Mouse (Mus musculus) stomach, embryonic 14.5 days (tissue): ENCODE measurements around the gene Twnk. TPM values are rescaled to one million over a fixed set of nuclear protein-coding genes. Genes with fewer than 3 reads are reported as not detected.
A peak's percentile ranks its signal among the peaks of the same experiment; 100 is the strongest.

Source experiments
- ATAC-seq: fragments of 200-750 bp; cut with Nextera tagmentation; 2 replicates; pipeline ENCODE4 v1.8.0; 2017; ENCODE audit warnings: low read depth, moderate TSS enrichment; ENCODE audit not compliant: insufficient number of reproducible peaks, insufficient read depth, low FRiP score
- H3K27ac ChIP-seq: fragments of 300-500 bp; sonication (generic); 2 replicates; pipeline ENCODE4 v1.5.1; 2014; ENCODE audit warnings: mild to moderate bottlenecking, low read length, moderate library complexity, mixed read lengths
- H3K27me3 ChIP-seq: fragments of 300-500 bp; sonication (generic); 2 replicates; pipeline ENCODE4 v1.6.1; 2014; ENCODE audit warnings: low read length, control low read depth, mixed read lengths; ENCODE audit not compliant: control insufficient read depth, insufficient read depth
- H3K36me3 ChIP-seq: fragments of 300-500 bp; sonication (generic); 2 replicates; pipeline ENCODE4 v1.6.1; 2014; ENCODE audit warnings: mild to moderate bottlenecking, control low read depth, low read length, moderate library complexity, mixed read lengths; ENCODE audit not compliant: control insufficient read depth, insufficient read depth
- H3K4me1 ChIP-seq: fragments of 300-500 bp; sonication (generic); 2 replicates; pipeline ENCODE4 v1.6.1; 2014; ENCODE audit warnings: low read length, control low read depth, mixed read lengths; ENCODE audit not compliant: control insufficient read depth, insufficient read depth
- H3K4me2 ChIP-seq: fragments of 300-500 bp; sonication (generic); replicated peaks from 2 replicates; pipeline ENCODE4 v1.6.1; 2014; ENCODE audit warnings: low read depth, low read length, control low read depth
- H3K4me3 ChIP-seq: fragments of 300-500 bp; sonication (generic); 2 replicates; pipeline ENCODE4 v1.5.1; 2014; ENCODE audit warnings: low read depth, low read length, control low read depth
- H3K9ac ChIP-seq: fragments of 300-500 bp; sonication (generic); replicated peaks from 2 replicates; pipeline ENCODE4 v1.6.1; 2014; ENCODE audit warnings: low read depth, mild to moderate bottlenecking, control low read depth, low read length, moderate library complexity, mixed read lengths
- H3K9me3 ChIP-seq: fragments of 300-500 bp; sonication (generic); 2 replicates; pipeline ENCODE4 v1.6.1; 2016; ENCODE audit warnings: low read depth, low read length, control low read depth; ENCODE audit not compliant: control insufficient read depth
- WGBS: fragments of 180-500 bp; shearing (Covaris S2); extraction: QIAGEN DNeasy Blood & Tissue Kit; methylation state at CpG from one replicate; pipeline ENCODE4 v1.1.7; 2014; 5-methylcytosine and 5-hydroxymethylcytosine counted together
- polyA plus RNA-seq: library from polyadenylated mRNA; unstranded; fragments of >200 nt; fragmentation: Nextera tagmentation; extraction: Ambion mirVana; gene quantifications from 2 replicates; pipeline ENCODE4 v1.2.1, GENCODE M21; 2014

Twnk gene
- polyA plus RNA-seq, 1 experiment from 2014 or later = 15.3 TPM

DNA sequence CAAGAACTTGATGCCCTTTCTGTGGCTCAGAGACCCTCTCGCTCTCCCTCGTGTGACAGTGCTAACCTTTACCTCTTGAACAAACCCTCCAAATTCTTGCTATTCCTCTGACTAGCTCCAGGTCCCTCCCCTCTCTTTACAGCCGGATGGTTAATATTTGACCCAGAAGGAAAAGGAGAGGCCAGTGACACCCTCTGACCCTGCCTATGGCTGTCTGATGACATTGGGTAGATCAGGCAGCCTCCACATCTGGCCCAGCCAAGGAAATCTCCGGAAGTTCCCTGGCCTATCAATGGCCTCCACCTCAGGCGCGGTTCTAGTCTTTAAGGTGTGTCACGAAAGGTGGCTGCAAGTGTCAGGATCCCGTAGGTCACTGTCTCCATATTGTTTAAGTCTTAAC is 14.4 kb upstream of the Twnk start:
- H3K27me3 ChIP-seq = no peaks in the 10 kb centered on the region
- no peak for ATAC-seq
- H3K27ac ChIP-seq = no peak overlapping the region
- no peaks in the 10 kb centered on the region for H3K36me3 ChIP-seq
- H3K9ac ChIP-seq = no peak overlapping the region
- H3K9me3 ChIP-seq = no peaks in the 10 kb centered on the region
- H3K4me1 ChIP-seq = peaks cover 20% of the 10 kb centered on the region; the same call in 1 of the 2 replicates
- no peak overlapping the region for H3K4me3 ChIP-seq
- H3K4me2 ChIP-seq = peak overlapping the region; percentile 99; the same call in 1 of the 2 replicates
- 63% methylated on average over 8 of the region's 8 CpGs for WGBS

DNA sequence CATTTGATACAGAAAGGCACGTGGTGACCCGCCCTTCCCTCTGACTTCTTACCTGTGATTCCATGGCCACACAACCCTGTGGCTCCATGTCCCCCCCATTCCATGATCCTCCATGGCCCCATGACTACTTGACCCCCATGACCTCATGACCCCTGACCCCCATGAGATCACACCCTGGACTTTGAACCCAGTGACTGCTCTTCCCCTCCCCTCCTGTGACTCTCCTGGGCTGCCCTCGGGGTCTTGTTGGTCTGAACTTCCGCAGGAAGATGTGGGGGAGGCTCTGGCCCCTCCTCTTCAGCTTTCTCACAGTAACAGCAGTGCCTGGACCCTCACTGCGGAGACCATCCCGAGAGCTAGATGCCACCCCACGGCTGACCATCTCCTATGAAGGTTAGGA is 13.2 kb upstream of the Twnk start:
- H3K4me1 ChIP-seq = peaks cover 20% of the 10 kb centered on the region; the same call in 1 of the 2 replicates
- ATAC-seq = no peak
- H3K4me2 ChIP-seq = no peak overlapping the region
- no peak overlapping the region for H3K27ac ChIP-seq
- H3K9me3 ChIP-seq = no peaks in the 10 kb centered on the region
- no peaks in the 10 kb centered on the region for H3K36me3 ChIP-seq
- no peak overlapping the region for H3K9ac ChIP-seq
- H3K4me3 ChIP-seq = no peak overlapping the region
- H3K27me3 ChIP-seq = no peaks in the 10 kb centered on the region
- 43% methylated on average over 7 of the region's 7 CpGs for WGBS

DNA sequence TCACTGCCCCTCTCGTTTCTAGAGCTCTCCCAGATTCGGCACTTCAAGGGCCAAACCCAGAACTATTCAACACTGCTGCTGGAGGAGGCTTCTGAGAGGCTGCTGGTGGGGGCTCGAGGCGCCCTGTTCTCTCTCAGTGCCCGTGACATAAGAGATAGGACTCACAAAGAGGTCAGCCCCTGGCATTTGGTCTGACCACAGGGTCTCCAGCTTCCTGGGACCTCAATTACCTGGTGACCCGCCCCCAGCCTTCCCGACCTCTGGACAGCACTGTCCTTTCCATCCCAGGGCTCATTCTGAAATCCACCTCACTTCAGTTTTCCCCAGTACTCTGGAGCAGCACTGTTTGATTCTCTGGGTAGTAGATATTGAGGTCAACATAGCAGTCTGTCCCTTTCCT is 12.8 kb upstream of the Twnk start:
- WGBS = 58% methylated on average over 7 of the region's 7 CpGs
- Histone ChIP-seq H3K4me1 (peaks cover 20% of the 10 kb centered on the region; the same call in 1 of the 2 replicates), H3K4me2 (no peak overlapping the region), H3K4me3 (no peak overlapping the region), H3K27ac (no peak overlapping the region), H3K9me3 (no peaks in the 10 kb centered on the region), H3K9ac (no peak overlapping the region), H3K27me3 (no peaks in the 10 kb centered on the region), H3K36me3 (no peaks in the 10 kb centered on the region)
- no peak for ATAC-seq

DNA sequence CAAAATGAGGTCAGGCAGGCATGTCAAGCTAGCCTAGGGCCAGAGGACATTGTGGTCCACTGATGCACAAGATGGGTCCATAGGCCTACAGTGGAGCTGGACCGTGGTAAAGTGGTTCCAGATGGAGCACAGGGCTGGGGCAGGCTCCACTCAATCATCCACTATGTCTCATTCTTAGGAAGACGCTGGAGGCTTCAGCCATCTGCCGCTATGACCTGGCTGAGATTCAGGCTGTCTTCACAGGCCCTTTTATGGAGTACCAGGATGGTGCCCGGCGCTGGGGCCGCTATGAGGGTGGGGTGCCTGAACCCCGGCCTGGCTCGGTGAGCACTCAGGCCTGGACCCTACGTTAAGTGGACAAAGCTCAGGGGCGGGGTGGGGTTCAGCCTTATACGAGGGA is 7.7 kb upstream of the Twnk start:
- Histone ChIP-seq H3K9ac (no peak overlapping the region), H3K4me1 (no peaks in the 10 kb centered on the region), H3K27ac (no peak overlapping the region), H3K27me3 (no peaks in the 10 kb centered on the region), H3K36me3 (peaks cover 2% of the 10 kb centered on the region; the same call in 1 of the 2 replicates), H3K4me2 (no peak overlapping the region), H3K4me3 (no peak overlapping the region), H3K9me3 (no peaks in the 10 kb centered on the region)
- 80% methylated on average over 11 of the region's 11 CpGs for WGBS
- no peak for ATAC-seq

GRCm38 (mm10) chr19:44999647-45000046 is 5.8 kb upstream of the Twnk start:
- no peak overlapping the region for H3K4me3 ChIP-seq
- H3K36me3 ChIP-seq = peaks cover 13% of the 10 kb centered on the region
- ATAC-seq = no peak
- H3K27ac ChIP-seq = no peak overlapping the region
- H3K4me1 ChIP-seq = no peaks in the 10 kb centered on the region
- WGBS = 85% methylated on average over 8 of the region's 8 CpGs
- no peaks in the 10 kb centered on the region for H3K9me3 ChIP-seq
- no peak overlapping the region for H3K9ac ChIP-seq
- H3K4me2 ChIP-seq = no peak overlapping the region
- no peaks in the 10 kb centered on the region for H3K27me3 ChIP-seq

- H3K9ac ChIP-seq = no peak overlapping the region
- no peaks in the 10 kb centered on the region for H3K27me3 ChIP-seq
- H3K27ac ChIP-seq = no peak overlapping the region
- no peaks in the 10 kb centered on the region for H3K9me3 ChIP-seq
- peaks cover 13% of the 10 kb centered on the region for H3K36me3 ChIP-seq
- no peak for ATAC-seq
- peaks cover 13% of the 10 kb centered on the region; the same call in 1 of the 2 replicates for H3K4me1 ChIP-seq
- H3K4me3 ChIP-seq = no peak overlapping the region
- no peak overlapping the region for H3K4me2 ChIP-seq
- WGBS = 63% methylated on average over 3 of the region's 3 CpGs
Observed at GRCm38 (mm10) chr19:45002301-45002700, 3.2 kb upstream of the Twnk start.

GRCm38 (mm10) chr19:45003740-45004516 is 1.5 kb upstream of the Twnk start:
- 92% methylated on average over 7 of the region's 7 CpGs for WGBS
- Histone ChIP-seq H3K4me2 (no peak overlapping the region), H3K9ac (no peak overlapping the region), H3K4me1 (peaks cover 18% of the 10 kb centered on the region; the same call in 1 of the 2 replicates), H3K27ac (no peak overlapping the region), H3K27me3 (no peaks in the 10 kb centered on the region), H3K36me3 (peaks cover 18% of the 10 kb centered on the region), H3K9me3 (no peaks in the 10 kb centered on the region), H3K4me3 (no peak overlapping the region)
- no peak for ATAC-seq

GRCm38 (mm10) chr19:45005957-45006712 is 672 bp downstream of the Twnk start, which contains the start of gene Mrpl43:
Gene Mrpl43, minus strand, starts transcription at chr19:45006442.
- Histone ChIP-seq H3K27me3 (no peaks in the 10 kb centered on the region), H3K36me3 (peaks cover 33% of the 10 kb centered on the region), H3K9me3 (no peaks in the 10 kb centered on the region), H3K4me1 (peaks cover 18% of the 10 kb centered on the region; the same call in 1 of the 2 replicates), H3K27ac (peak within 1 kb of the TSS; percentile 80), H3K9ac (peak within 1 kb of the TSS; percentile 51), H3K4me2 (peak within 1 kb of the TSS; percentile 75), H3K4me3 (peak within 1 kb of the TSS; percentile 64)
- ATAC-seq = peak; percentile 92
- under 1% methylated on average over 82 of the region's 82 CpGs for WGBS
